Mouse (Mus musculus): ENCODE data around the gene Atf6b.

Gene Atf6b

GRCm38 (mm10) chr17:34627093-34627942, 19.6 kb upstream of the Atf6b start:
- peak; percentile 76 for DNase-seq (ENCODE audit: low read depth, low spot score)

GRCm38 (mm10) chr17:34627943-34628643, 18.9 kb upstream of the Atf6b start, which contains the start of gene Ppt2:
TSS of gene Ppt2 (minus strand) at chr17:34628510.
- no peak for DNase-seq (ENCODE audit: low read depth, low spot score)

GRCm38 (mm10) chr17:34628644-34628967, 18.3 kb upstream of the Atf6b start:
- no peak for DNase-seq (ENCODE audit: low read depth, low spot score)

- DNase-seq (ENCODE audit: low read depth, low spot score): no peak
Measured at GRCm38 (mm10) chr17:34629221-34629751, 17.7 kb upstream of the Atf6b start, which contains the start of gene Prrt1. TSS of gene Prrt1 (plus strand) at chr17:34629533.

GRCm38 (mm10) chr17:34629796-34630603, 16.9 kb upstream of the Atf6b start:
- DNase-seq (ENCODE audit: low read depth, low spot score): no peak

GRCm38 (mm10) chr17:34630761-34631301, 16.1 kb upstream of the Atf6b start:
- DNase-seq (ENCODE audit: low read depth, low spot score): no peak

GRCm38 (mm10) chr17:34631647-34632046, 15.3 kb upstream of the Atf6b start:
- DNase-seq (ENCODE audit: low read depth, low spot score): no peak

- DNase-seq (ENCODE audit: low read depth, low spot score): peak; percentile 71
Measured at GRCm38 (mm10) chr17:34632261-34632691, 14.7 kb upstream of the Atf6b start.

- DNase-seq (ENCODE audit: low read depth, low spot score): no peak
Measured at GRCm38 (mm10) chr17:34635671-34636070, 11.3 kb upstream of the Atf6b start.

- no peak for DNase-seq (ENCODE audit: low read depth, low spot score)
Measured at GRCm38 (mm10) chr17:34637459-34637858, 9.5 kb upstream of the Atf6b start.

GRCm38 (mm10) chr17:34639461-34640255, 7.3 kb upstream of the Atf6b start:
- no peak for DNase-seq (ENCODE audit: low read depth, low spot score)

GRCm38 (mm10) chr17:34640778-34641601, 6.0 kb upstream of the Atf6b start:
- DNase-seq (ENCODE audit: low read depth, low spot score): no peak

GRCm38 (mm10) chr17:34641945-34642344, 5.0 kb upstream of the Atf6b start:
- DNase-seq (ENCODE audit: low read depth, low spot score): no peak

- DNase-seq (ENCODE audit: low read depth, low spot score): no peak
Measured at GRCm38 (mm10) chr17:34643379-34643778, 3.6 kb upstream of the Atf6b start.

- DNase-seq (ENCODE audit: low read depth, low spot score): no peak
Measured at GRCm38 (mm10) chr17:34643944-34644343, 3.0 kb upstream of the Atf6b start.

GRCm38 (mm10) chr17:34644608-34645007, 2.3 kb upstream of the Atf6b start, which contains the start of gene Fkbpl:
TSS of gene Fkbpl (plus strand) at chr17:34644764.
- peak; percentile 96 for DNase-seq (ENCODE audit: low read depth, low spot score)

GRCm38 (mm10) chr17:34645256-34645829, 1.6 kb upstream of the Atf6b start:
- no peak for DNase-seq (ENCODE audit: low read depth, low spot score)

GRCm38 (mm10) chr17:34645831-34646511, 975 bp upstream of the Atf6b start:
- no peak for DNase-seq (ENCODE audit: low read depth, low spot score)

Data from skeletal muscle tissue, adult 2 months (tissue).